Mouse (Mus musculus): ENCODE data around the gene Acaca.

Acaca gene

GRCm38 (mm10) chr11:84150884-84151283, 21.4 kb downstream of the Acaca start:
- no peak for DNase-seq (ENCODE audit: low spot score)

GRCm38 (mm10) chr11:84156535-84157262, 27.2 kb downstream of the Acaca start:
- no peak for DNase-seq (ENCODE audit: low spot score)

DNA sequence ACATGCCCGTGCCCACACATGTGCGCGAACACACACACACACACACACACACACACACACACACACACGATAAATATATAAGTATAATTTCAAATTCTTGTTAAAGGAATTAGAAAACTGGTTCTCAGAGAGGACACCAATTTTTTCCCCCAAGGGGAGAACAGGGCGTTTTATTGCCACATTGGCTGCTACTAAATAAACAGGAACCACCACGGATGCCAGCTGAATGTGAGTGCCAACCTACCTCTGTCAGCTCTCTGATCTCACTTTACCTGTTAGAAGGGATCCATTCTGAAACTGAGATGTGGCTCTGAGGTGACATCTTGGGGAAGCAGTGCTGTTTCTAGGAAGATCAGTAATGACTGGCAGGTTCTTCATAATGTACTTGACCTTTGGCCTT, 34.7 kb downstream of the Acaca start:
- no peak for DNase-seq (ENCODE audit: low spot score)

GRCm38 (mm10) chr11:84164561-84164960, 35.1 kb downstream of the Acaca start:
- DNase-seq (ENCODE audit: low spot score) = no peak

DNA sequence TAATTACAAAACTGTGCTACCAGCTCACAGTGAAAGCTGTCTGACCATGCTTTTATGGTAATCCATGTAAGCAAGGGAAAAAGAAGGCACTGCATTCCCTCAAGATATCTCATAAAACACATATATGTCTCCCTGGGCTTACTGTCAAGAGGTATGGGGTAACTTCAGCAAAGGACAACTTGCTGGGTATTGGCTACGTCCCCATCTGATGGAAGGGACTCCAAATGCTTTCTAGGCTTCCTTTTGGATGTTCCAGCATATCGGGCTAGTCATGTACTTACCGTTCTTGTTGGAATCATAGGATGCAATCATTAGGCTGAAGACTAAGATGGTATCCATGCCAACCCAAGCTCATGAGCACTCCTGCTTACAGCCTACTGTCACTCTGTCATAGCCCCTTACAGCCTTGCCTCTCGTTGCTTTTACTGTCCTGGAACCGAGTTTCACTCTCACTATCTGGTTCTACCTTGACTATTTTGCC, 37.6 kb downstream of the Acaca start, which contains the start of gene Gm11437:
Gene Gm11437 (minus strand): TSS at position 431 of the 481 bp plus-strand sequence.
- no peak for DNase-seq (ENCODE audit: low spot score)

- DNase-seq (ENCODE audit: low spot score) = peak; percentile 17
Measured at GRCm38 (mm10) chr11:84168701-84169288, 39.3 kb downstream of the Acaca start.

DNA sequence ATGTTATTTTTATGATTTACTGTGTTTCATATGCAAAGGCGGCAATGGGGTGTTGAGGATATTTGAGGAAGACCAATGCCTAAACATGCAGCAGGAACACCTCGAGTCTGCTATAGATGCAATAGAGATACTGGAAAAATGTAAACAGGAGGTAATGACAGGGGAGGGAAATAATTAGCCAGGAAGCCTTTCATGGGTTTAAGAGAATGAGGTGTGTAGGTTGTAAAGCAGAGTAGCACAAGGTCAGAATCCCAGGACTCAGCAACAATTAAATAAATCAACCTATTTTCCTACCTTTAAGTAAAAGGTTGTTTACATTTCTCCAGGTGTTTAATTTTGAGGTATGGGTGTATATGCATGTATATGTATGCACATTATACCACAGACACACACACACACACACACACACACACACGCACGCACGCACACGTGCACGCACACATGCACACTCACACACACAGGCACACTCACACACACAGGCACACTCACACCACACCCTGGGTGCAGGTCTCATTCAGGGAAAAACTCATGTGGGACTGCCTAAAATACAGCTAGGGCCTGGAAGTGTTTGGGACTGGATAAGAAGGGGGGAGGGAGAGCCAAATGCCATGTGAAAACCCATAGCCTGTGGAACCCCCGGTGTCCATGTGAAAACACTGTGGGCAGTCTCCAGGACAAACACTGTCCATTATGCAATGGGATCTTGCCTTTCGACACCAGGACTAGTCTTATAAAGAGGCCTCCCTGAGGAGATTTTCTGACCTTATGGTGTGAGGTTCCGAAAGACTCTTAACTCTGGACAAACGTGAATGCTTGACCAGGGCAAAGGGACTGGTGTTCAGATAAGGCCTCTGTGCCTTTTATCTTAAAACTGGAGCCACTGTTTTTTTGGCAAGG, 43.3 kb downstream of the Acaca start:
- DNase-seq (ENCODE audit: low spot score) = no peak

- DNase-seq (ENCODE audit: low spot score) = no peak
Measured at GRCm38 (mm10) chr11:84178571-84178970, 49.1 kb downstream of the Acaca start.

- peak; percentile 96 for DNase-seq (ENCODE audit: low spot score)
Measured at GRCm38 (mm10) chr11:84179226-84179953, 49.9 kb downstream of the Acaca start.

GRCm38 (mm10) chr11:84179954-84180598, 50.6 kb downstream of the Acaca start:
- peak; percentile 58 for DNase-seq (ENCODE audit: low spot score)

- DNase-seq (ENCODE audit: low spot score) = no peak
Measured at GRCm38 (mm10) chr11:84181286-84181685, 51.8 kb downstream of the Acaca start.

- no peak for DNase-seq (ENCODE audit: low spot score)
Measured at GRCm38 (mm10) chr11:84188530-84188929, 59.1 kb downstream of the Acaca start.

GRCm38 (mm10) chr11:84190581-84191233, 61.2 kb downstream of the Acaca start:
- DNase-seq (ENCODE audit: low spot score) = no peak

GRCm38 (mm10) chr11:84193249-84193648, 63.8 kb downstream of the Acaca start:
- DNase-seq (ENCODE audit: low spot score) = no peak

DNA sequence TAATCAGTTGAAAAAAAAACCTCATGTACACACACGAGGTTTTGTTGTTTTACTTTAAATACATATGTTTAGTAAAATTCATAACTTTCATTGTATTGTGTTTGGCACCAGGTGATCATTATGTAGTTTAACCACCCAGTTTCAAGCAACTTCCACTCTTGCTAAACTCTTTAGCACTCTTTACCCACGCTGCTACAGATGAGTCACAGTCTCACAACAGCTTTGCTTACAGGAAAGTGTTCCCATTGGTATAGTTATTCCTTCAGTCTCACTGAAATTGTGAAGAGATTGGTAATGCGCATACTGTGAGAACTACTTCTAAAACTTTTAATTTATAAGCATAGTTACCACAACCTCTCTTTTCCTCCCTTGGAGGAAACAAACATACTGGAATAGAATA, 65.3 kb downstream of the Acaca start:
- no peak for DNase-seq (ENCODE audit: low spot score)

- DNase-seq (ENCODE audit: low spot score) = no peak
Measured at GRCm38 (mm10) chr11:84197607-84198402, 68.3 kb downstream of the Acaca start.

GRCm38 (mm10) chr11:84205776-84206175, 76.3 kb downstream of the Acaca start:
- DNase-seq (ENCODE audit: low spot score) = no peak

DNA sequence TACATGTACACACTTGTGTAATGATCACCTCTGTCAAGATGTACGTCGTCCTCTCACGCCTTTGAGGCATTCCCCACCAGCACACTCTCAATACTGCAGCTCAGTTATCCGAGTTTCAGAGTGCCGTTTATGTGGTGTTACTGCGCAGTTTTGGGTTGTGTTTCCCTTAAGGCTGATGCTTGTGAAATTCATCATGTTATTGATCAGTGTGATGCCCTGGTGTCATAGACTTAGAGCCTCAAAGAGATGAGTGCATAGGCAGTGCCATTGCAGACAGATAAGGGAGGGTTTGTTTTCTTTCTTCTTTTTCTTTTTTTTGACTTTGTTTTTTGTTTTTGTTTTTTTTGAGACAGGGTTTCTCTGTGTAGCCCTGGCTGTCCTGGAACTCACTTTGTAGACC, 81.4 kb downstream of the Acaca start:
- DNase-seq (ENCODE audit: low spot score) = no peak

DNA sequence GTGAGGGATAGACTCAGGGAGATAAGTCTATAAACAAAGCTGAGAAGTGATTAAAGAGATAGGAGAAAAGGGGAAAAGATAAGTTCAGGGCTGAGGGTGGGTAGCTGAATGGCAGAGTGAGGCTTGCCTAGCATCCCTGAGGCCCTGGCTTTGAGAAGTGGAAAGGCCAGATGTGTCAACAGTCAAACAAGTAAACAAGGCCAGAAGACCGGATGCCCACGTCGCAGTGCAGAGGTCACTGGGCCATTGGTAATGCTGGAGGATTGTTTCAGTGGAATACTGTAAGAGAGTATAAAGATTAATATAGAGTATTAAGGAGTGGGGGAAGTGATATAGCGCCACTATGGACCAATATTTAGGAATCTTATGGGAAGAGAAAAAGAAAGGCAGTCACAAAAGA, 89.5 kb downstream of the Acaca start:
- DNase-seq (ENCODE audit: low spot score) = no peak

DNA sequence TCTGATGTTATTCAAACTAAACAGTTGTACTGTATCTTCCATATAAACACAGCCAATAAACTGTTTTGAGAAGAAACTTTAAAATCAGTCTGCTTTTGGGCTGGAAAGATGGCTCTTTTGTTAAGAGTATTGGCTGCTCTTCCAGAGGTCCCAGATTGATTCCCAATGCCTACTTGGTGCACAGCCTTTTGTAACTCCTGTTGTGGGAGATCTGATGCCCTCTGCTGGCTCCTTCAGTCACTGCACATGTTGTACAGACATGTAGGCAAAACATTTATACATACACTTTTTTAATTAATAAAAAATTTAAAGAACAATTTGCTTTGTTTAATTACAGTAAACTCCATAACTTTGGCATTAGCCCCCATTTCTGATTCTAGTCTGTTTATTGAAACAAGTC, 114.1 kb downstream of the Acaca start:
- no peak for DNase-seq (ENCODE audit: low spot score)

Measured in ovary, adult 18-20 months (tissue).